Mouse (Mus musculus) layer of hippocampus, adult 8-10 months (tissue): ENCODE measurements at regions not wholly inside any gene's neighbourhood (a gene's known extent, or its start where the extent isn't known, plus 50 kb on each side); places are given as distances from the start of the nearest gene placed in this dataset.
A peak's percentile ranks its signal among the peaks of the same experiment; 100 is the strongest.

Experiments used
- DNase-seq, 2 experiments: peaks; one replicate each; pipeline ENCODE4 v3.0.0; 2022; ENCODE audit warnings: low spot score in 2 of 2

- DNase-seq = no peak
Measured at GRCm38 (mm10) chr9:50024820-50025219, 226.1 kb upstream of the Ncam1 start.

- no peak for DNase-seq
Measured at GRCm38 (mm10) chr9:50013602-50014001, 214.9 kb upstream of the Ncam1 start.

GRCm38 (mm10) chr9:50005757-50006576 lies 207.2 kb upstream of the Ncam1 start:
- DNase-seq = peak; percentile 18 to 21

- DNase-seq = no peak
Measured at GRCm38 (mm10) chr9:50002695-50003094, 204.0 kb upstream of the Ncam1 start.

GRCm38 (mm10) chr9:50000497-50001404 lies 202.0 kb upstream of the Ncam1 start:
- no peak for DNase-seq

GRCm38 (mm10) chr9:49999970-50000369 lies 201.2 kb upstream of the Ncam1 start:
- DNase-seq = no peak

GRCm38 (mm10) chr9:49998101-49998500 lies 199.4 kb upstream of the Ncam1 start:
- no peak for DNase-seq

GRCm38 (mm10) chr9:49989464-49990271 lies 190.9 kb upstream of the Ncam1 start:
- DNase-seq = peak; percentile 84 to 88

GRCm38 (mm10) chr9:49988064-49988463 lies 189.3 kb upstream of the Ncam1 start:
- DNase-seq = no peak

- no peak for DNase-seq
Measured at GRCm38 (mm10) chr9:49987481-49987880, 188.8 kb upstream of the Ncam1 start.

GRCm38 (mm10) chr9:49980344-49981207 lies 181.9 kb upstream of the Ncam1 start:
- DNase-seq = peak; percentile 76 to 84

- DNase-seq = peak; percentile 53 to 72
Measured at GRCm38 (mm10) chr9:49975938-49976671, 177.4 kb upstream of the Ncam1 start.

GRCm38 (mm10) chr9:49973974-49974495 lies 175.3 kb upstream of the Ncam1 start:
- no peak for DNase-seq

GRCm38 (mm10) chr9:49969429-49969828 lies 170.7 kb upstream of the Ncam1 start:
- DNase-seq = no peak

GRCm38 (mm10) chr9:49964666-49965065 lies 165.9 kb upstream of the Ncam1 start:
- no peak for DNase-seq

- DNase-seq = no peak
Measured at GRCm38 (mm10) chr9:49962561-49963071, 163.9 kb upstream of the Ncam1 start.

- no peak for DNase-seq
Measured at GRCm38 (mm10) chr9:49961965-49962364, 163.2 kb upstream of the Ncam1 start.

GRCm38 (mm10) chr9:49961329-49961728 lies 162.6 kb upstream of the Ncam1 start:
- no peak for DNase-seq

GRCm38 (mm10) chr9:49959987-49960386 lies 161.3 kb upstream of the Ncam1 start:
- DNase-seq = no peak
